Mouse (Mus musculus): ENCODE measurements at regions not wholly inside any gene's neighbourhood (a gene's known extent, or its start where the extent isn't known, plus 50 kb on each side); places are given as distances from the start of the nearest gene placed in this dataset.

GRCm38 (mm10) chr5:52964209-52964608 is 73.7 kb upstream of the Slc34a2 start:
- Histone ChIP-seq H3K4me3 (replicated peaks; ENCODE audit: low read length) (no peak overlapping the region), H3K9me3 (replicated peaks; ENCODE audit: control insufficient read depth, low read length) (no peaks in the 10 kb centered on the region), H3K27me3 (ENCODE audit: control insufficient read depth, insufficient read depth, low read length) (no peaks in the 10 kb centered on the region), H3K36me3 (ENCODE audit: control insufficient read depth, insufficient read depth, low read length) (no peaks in the 10 kb centered on the region), H3K4me2 (ENCODE audit: low read depth, low read length) (no peak overlapping the region), H3K9ac (ENCODE audit: low read length) (no peak overlapping the region), H3K27ac (ENCODE audit: low read length) (no peak overlapping the region), H3K4me1 (ENCODE audit: control insufficient read depth, insufficient read depth, low read length) (no peaks in the 10 kb centered on the region)
- ATAC-seq (ENCODE audit: insufficient read depth, low FRiP score), result no peak
- WGBS, result 69% methylated on average over 4 of the region's 4 CpGs

GRCm38 (mm10) chr5:52971811-52972210 is 66.1 kb upstream of the Slc34a2 start:
- no peak for ATAC-seq (ENCODE audit: insufficient read depth, low FRiP score)
- Histone ChIP-seq H3K4me1 (ENCODE audit: control insufficient read depth, insufficient read depth, low read length) (no peaks in the 10 kb centered on the region), H3K9me3 (replicated peaks; ENCODE audit: control insufficient read depth, low read length) (no peaks in the 10 kb centered on the region), H3K27ac (ENCODE audit: low read length) (no peak overlapping the region), H3K27me3 (ENCODE audit: control insufficient read depth, insufficient read depth, low read length) (no peaks in the 10 kb centered on the region), H3K4me2 (ENCODE audit: low read depth, low read length) (no peak overlapping the region), H3K9ac (ENCODE audit: low read length) (no peak overlapping the region), H3K36me3 (ENCODE audit: control insufficient read depth, insufficient read depth, low read length) (no peaks in the 10 kb centered on the region), H3K4me3 (replicated peaks; ENCODE audit: low read length) (no peak overlapping the region)
- 32% methylated on average over 5 of the region's 5 CpGs for WGBS

- H3K36me3 ChIP-seq (ENCODE audit: control insufficient read depth, insufficient read depth, low read length), result no peaks in the 10 kb centered on the region
- H3K9ac ChIP-seq (ENCODE audit: low read length), result no peak overlapping the region
- ATAC-seq (ENCODE audit: insufficient read depth, low FRiP score), result no peak
- H3K4me1 ChIP-seq (ENCODE audit: control insufficient read depth, insufficient read depth, low read length), result no peaks in the 10 kb centered on the region
- no peak overlapping the region for H3K4me3 ChIP-seq (replicated peaks; ENCODE audit: low read length)
- no peaks in the 10 kb centered on the region for H3K9me3 ChIP-seq (replicated peaks; ENCODE audit: control insufficient read depth, low read length)
- 79% methylated on average over 2 of the region's 2 CpGs for WGBS
- H3K27me3 ChIP-seq (ENCODE audit: control insufficient read depth, insufficient read depth, low read length), result no peaks in the 10 kb centered on the region
- no peak overlapping the region for H3K27ac ChIP-seq (ENCODE audit: low read length)
- no peak overlapping the region for H3K4me2 ChIP-seq (ENCODE audit: low read depth, low read length)
Observed at GRCm38 (mm10) chr5:52973003-52973402, 64.9 kb upstream of the Slc34a2 start.

GRCm38 (mm10) chr5:52975557-52976088 is 62.3 kb upstream of the Slc34a2 start:
- H3K9ac ChIP-seq (ENCODE audit: low read length), result no peak overlapping the region

GRCm38 (mm10) chr5:52977826-52978687 is 59.8 kb upstream of the Slc34a2 start:
- H3K4me3 ChIP-seq (replicated peaks; ENCODE audit: low read length), result no peak overlapping the region
- H3K9me3 ChIP-seq (replicated peaks; ENCODE audit: control insufficient read depth, low read length), result no peaks in the 10 kb centered on the region; the same call in 1 of the 2 replicates
- H3K27me3 ChIP-seq (ENCODE audit: control insufficient read depth, insufficient read depth, low read length), result no peaks in the 10 kb centered on the region
- ATAC-seq (ENCODE audit: insufficient read depth, low FRiP score), result no peak
- no peaks in the 10 kb centered on the region for H3K4me1 ChIP-seq (ENCODE audit: control insufficient read depth, insufficient read depth, low read length)
- WGBS, result 81% methylated on average over 9 of the region's 9 CpGs
- H3K27ac ChIP-seq (ENCODE audit: low read length), result no peak overlapping the region
- no peak overlapping the region for H3K4me2 ChIP-seq (ENCODE audit: low read depth, low read length)
- H3K36me3 ChIP-seq (ENCODE audit: control insufficient read depth, insufficient read depth, low read length), result no peaks in the 10 kb centered on the region
- H3K9ac ChIP-seq (ENCODE audit: low read length), result no peak overlapping the region

More at GRCm38 (mm10) chr5:52975557-52976088, 62.3 kb upstream of the Slc34a2 start:
- H3K27me3 ChIP-seq (ENCODE audit: control insufficient read depth, insufficient read depth, low read length), result no peaks in the 10 kb centered on the region
- 49% methylated on average over 8 of the region's 8 CpGs for WGBS
- H3K9me3 ChIP-seq (replicated peaks; ENCODE audit: control insufficient read depth, low read length), result no peaks in the 10 kb centered on the region; the same call in 1 of the 2 replicates
- H3K36me3 ChIP-seq (ENCODE audit: control insufficient read depth, insufficient read depth, low read length), result no peaks in the 10 kb centered on the region
- no peak for ATAC-seq (ENCODE audit: insufficient read depth, low FRiP score)
- no peak overlapping the region for H3K27ac ChIP-seq (ENCODE audit: low read length)
- no peaks in the 10 kb centered on the region for H3K4me1 ChIP-seq (ENCODE audit: control insufficient read depth, insufficient read depth, low read length)
- H3K4me3 ChIP-seq (replicated peaks; ENCODE audit: low read length), result no peak overlapping the region
- no peak overlapping the region for H3K4me2 ChIP-seq (ENCODE audit: low read depth, low read length)

GRCm38 (mm10) chr5:52979458-52979857 is 58.4 kb upstream of the Slc34a2 start:
- no peak overlapping the region for H3K9ac ChIP-seq (ENCODE audit: low read length)
- H3K27me3 ChIP-seq (ENCODE audit: control insufficient read depth, insufficient read depth, low read length), result no peaks in the 10 kb centered on the region
- ATAC-seq (ENCODE audit: insufficient read depth, low FRiP score), result no peak
- no peaks in the 10 kb centered on the region for H3K36me3 ChIP-seq (ENCODE audit: control insufficient read depth, insufficient read depth, low read length)
- 0 out of 2 replicates have a peak overlapping the region, but pooled peaks have one; percentile 25 for H3K27ac ChIP-seq (ENCODE audit: low read length)
- 40% methylated on average over 1 of the region's 1 CpGs for WGBS
- H3K4me1 ChIP-seq (ENCODE audit: control insufficient read depth, insufficient read depth, low read length), result no peaks in the 10 kb centered on the region
- H3K4me2 ChIP-seq (ENCODE audit: low read depth, low read length), result no peak overlapping the region
- no peaks in the 10 kb centered on the region; the same call in 1 of the 2 replicates for H3K9me3 ChIP-seq (replicated peaks; ENCODE audit: control insufficient read depth, low read length)
- no peak overlapping the region for H3K4me3 ChIP-seq (replicated peaks; ENCODE audit: low read length)

GRCm38 (mm10) chr5:52982056-52982455 is 55.8 kb upstream of the Slc34a2 start:
- no peak overlapping the region for H3K4me2 ChIP-seq (ENCODE audit: low read depth, low read length)
- no peaks in the 10 kb centered on the region for H3K36me3 ChIP-seq (ENCODE audit: control insufficient read depth, insufficient read depth, low read length)
- no peaks in the 10 kb centered on the region for H3K4me1 ChIP-seq (ENCODE audit: control insufficient read depth, insufficient read depth, low read length)
- H3K27me3 ChIP-seq (ENCODE audit: control insufficient read depth, insufficient read depth, low read length), result no peaks in the 10 kb centered on the region
- ATAC-seq (ENCODE audit: insufficient read depth, low FRiP score), result no peak
- WGBS, result 81% methylated on average over 4 of the region's 4 CpGs
- no peaks in the 10 kb centered on the region; the same call in 1 of the 2 replicates for H3K9me3 ChIP-seq (replicated peaks; ENCODE audit: control insufficient read depth, low read length)
- no peak overlapping the region for H3K4me3 ChIP-seq (replicated peaks; ENCODE audit: low read length)
- no peak overlapping the region for H3K9ac ChIP-seq (ENCODE audit: low read length)
- no peak overlapping the region for H3K27ac ChIP-seq (ENCODE audit: low read length)

GRCm38 (mm10) chr5:52982741-52983140 is 55.1 kb upstream of the Slc34a2 start:
- H3K4me1 ChIP-seq (ENCODE audit: control insufficient read depth, insufficient read depth, low read length), result no peaks in the 10 kb centered on the region
- H3K9me3 ChIP-seq (replicated peaks; ENCODE audit: control insufficient read depth, low read length), result no peaks in the 10 kb centered on the region; the same call in 1 of the 2 replicates
- H3K27me3 ChIP-seq (ENCODE audit: control insufficient read depth, insufficient read depth, low read length), result no peaks in the 10 kb centered on the region
- WGBS, result 67% methylated on average over 4 of the region's 4 CpGs
- no peak overlapping the region for H3K27ac ChIP-seq (ENCODE audit: low read length)
- H3K4me2 ChIP-seq (ENCODE audit: low read depth, low read length), result no peak overlapping the region
- no peaks in the 10 kb centered on the region for H3K36me3 ChIP-seq (ENCODE audit: control insufficient read depth, insufficient read depth, low read length)
- ATAC-seq (ENCODE audit: insufficient read depth, low FRiP score), result no peak
- H3K4me3 ChIP-seq (replicated peaks; ENCODE audit: low read length), result no peak overlapping the region
- H3K9ac ChIP-seq (ENCODE audit: low read length), result no peak overlapping the region
